Mouse (Mus musculus) spleen, adult 12 weeks (tissue): ENCODE results near the gene Snrpd2.
"Not testable (repeated sequence)": the region's sequence is repeated elsewhere in the genome, so short reads cannot be mapped to it uniquely, and the experiment has no call there.

Experiments
- DNase-seq: peaks from one replicate; pipeline ENCODE4 v3.0.0; 2022; ENCODE audit warnings: low spot score

The Snrpd2 gene

DNA sequence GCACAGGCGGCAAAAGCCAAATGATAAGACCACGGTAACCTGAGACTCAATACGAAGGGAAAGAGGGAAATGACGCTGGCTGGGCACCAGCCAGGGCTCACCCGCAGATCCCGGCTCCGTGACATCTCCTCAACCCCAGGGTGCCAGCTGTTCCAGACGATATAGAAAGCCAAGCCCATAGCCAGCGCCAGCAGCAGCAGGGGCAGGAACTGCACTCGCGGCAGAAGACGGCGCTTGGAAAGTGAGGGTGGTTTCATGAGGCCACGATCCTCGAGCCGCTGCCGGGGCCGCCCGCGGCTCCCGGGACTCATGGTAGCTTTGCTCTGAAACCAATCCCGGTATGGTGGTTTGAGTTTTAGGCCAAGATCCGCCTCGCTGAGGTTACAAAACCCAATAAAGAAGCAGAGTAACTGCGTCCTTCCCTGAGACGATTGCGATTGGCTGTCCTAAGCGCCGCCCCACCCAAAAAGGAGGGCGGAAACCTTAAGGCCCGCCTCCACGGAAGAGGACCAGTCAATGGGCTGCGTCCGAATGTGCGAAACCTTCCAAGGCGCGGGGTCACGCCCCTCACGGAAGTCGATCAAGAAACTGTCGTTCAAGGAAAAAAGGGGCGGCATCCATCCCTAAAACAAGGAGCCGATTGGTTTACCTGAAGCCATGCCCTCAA lies 514 bp upstream of the Snrpd2 start, which contains the start of gene Qpctl:
TSS of gene Qpctl (minus strand) at position 417 of the 667 bp plus-strand sequence.
- DNase-seq = peak; percentile 97

DNA sequence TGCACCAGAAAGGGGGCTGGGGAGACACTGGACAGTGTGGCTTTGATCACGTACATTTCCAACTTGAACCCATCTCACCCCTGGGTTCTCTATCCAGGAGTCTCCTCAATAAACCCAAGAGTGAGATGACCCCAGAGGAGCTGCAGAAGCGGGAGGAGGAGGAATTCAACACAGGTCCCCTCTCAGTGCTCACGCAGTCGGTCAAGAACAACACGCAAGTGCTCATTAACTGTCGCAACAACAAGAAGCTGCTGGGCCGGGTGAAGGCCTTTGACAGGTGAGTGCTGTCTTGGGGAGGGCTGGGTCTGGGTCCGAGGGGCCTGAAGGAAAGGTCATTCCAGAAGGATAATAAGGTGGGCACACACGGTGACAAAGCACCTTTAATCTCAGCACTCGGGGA lies 1.6 kb downstream of the Snrpd2 start:
- DNase-seq = not testable (repeated sequence)

DNA sequence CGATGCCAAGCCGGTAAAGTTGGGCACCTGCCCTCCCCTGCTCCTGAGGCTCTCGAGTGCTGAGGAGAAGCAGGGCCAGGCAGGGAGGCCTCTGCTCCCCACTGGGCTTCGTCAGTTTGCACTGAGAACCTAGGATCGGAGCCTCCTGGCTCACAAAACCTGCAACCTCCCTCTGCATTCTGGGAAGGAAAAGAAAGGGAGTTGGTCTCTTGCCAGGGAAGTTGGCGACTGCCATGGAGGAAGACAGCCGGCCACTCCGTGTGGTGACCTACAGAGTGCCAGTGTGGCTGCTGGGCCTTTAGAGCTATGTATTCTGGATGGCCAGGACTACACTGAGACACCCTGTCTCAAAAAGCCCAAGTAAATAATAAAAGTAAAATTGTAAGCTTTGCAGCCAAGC lies 5.3 kb downstream of the Snrpd2 start:
- no peak for DNase-seq

DNA sequence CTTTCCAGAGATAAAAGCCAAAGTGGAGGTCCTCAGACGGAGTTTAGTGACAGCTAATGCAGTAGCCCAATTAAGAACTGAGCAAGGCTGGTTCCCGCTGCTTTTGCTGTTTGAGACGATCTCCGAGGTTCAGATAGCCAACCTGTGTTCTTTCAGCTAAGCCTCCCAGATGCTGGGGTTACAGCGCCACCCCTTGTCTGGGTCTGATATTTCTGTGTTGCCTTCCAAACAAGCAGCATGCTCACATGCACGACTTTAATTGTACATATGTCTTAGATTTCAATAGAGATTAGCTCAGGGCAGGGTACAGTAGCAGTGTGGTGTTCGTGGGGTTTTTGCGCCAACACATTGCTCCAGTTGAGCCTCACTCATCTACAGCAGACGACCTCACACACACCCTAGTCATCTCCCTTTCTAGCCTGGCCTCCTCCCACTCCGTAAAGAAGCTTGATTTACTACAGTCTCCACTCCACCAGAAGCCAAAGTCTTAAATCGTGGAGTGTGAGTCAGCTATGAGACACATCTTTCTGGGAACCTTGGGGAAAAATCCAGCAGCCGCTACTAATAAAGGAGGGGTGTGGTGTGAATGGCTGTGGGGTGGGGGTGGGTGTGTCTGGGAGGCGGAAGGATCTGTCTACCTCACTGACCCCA lies 6.4 kb downstream of the Snrpd2 start:
- no peak for DNase-seq

DNA sequence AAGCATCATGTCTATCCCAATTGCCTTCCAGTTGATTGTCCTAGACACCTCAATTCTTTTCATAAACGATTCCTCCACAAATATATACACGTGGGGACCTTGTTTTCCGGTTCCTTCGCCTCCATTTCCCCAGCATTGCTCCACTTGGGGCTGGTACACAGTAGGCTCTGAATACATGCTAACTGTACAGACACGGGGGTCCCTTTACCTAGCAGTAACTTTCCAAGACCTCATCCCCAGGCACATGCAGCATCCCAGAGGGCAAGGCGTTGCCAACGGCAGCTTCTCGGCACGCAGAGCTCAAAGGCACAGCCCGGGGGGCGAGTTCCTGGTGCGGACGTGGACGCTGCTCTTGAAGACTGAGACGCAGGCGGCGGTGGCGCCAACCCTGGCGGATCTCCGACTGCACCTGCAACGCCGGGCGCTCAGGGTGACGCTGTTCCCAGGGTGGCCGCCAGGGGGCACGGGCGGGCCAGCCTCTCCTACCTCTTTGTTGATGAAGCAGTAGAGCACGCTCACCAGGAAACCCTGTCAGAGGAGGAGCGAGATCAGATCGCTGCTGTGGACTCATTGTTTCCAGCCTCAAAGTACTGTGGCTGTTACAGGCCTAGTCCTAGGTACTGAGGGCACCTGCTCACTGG lies 7.8 kb downstream of the Snrpd2 start:
- peak; percentile 80 for DNase-seq

DNA sequence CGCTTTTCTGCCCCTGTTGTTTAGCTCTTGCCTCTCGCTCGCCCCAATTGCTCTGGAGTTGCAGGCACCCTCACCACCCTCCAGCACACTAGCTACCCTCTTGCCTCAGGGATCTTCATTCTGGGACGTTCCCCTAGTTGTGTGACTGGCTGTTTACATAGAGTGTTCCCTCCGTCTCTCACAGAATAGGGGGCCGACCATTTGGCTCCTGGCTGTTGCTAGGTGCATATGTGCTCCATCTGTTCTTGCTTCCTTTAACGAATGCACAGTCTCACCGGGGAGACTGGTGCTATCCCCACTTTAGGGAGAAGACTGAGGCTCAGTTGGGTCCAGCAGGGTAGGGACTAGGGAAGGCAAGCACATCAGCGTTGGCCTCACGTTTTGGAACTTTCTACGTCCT lies 9.1 kb downstream of the Snrpd2 start:
- DNase-seq = no peak

DNA sequence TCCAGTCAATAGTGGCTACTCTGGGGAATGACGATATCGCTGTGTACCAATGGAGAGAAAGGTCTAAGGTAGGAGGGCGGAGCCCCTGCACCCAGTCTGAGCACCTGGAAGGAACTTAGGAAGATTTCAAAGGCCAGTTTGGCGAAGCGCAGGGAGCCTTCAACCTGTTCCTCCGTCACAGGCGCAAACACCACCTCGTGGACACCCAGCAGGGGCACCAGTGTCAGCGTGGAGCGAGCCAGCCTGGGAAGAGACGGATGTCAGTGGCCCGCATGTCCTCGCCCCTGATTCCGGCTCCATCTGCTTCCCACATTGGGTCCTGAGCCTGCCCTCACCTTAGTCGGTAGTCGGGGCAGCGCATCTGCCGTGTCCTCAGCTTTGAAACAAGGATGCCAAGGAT lies 9.9 kb downstream of the Snrpd2 start:
- no peak for DNase-seq

DNA sequence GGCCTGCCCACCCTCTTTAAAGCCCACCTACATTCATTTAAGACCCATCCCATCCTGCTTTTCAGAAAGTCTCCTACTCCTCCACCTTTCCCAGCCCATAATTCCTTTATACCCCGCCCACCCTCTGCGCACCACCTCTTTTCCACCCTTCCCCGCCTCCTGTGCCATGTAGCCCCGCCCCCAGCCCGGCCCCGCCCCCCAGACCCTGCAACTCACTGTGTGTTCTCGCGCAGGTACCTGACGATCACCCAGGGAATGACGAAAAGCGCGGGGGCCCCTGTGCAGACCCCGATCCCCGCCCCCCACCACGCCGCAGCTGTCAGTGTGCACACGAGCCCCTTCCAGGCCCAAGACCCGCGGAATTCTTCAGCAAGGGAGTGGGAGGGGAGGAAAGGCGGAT lies 10.6 kb downstream of the Snrpd2 start:
- DNase-seq = no peak

DNA sequence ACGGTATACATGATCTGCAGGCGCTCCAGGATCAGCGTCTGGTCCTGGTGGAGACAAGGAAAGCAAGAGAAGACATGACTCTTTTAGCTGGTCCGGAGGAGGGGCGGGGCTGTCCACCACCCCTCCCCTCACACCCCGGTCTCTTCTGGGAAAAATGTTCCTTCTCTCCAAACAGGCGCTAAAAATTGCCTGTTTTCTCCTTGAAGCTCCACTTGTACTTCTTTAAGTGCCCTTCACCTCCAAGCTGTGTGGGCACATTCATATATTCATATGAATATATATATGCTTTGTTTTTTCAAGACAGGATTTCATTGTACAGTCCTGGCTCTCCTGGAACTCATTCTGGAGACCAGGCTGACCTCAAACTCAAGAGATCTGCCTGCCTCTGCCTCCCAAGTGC lies 13.4 kb downstream of the Snrpd2 start:
- no peak for DNase-seq

DNA sequence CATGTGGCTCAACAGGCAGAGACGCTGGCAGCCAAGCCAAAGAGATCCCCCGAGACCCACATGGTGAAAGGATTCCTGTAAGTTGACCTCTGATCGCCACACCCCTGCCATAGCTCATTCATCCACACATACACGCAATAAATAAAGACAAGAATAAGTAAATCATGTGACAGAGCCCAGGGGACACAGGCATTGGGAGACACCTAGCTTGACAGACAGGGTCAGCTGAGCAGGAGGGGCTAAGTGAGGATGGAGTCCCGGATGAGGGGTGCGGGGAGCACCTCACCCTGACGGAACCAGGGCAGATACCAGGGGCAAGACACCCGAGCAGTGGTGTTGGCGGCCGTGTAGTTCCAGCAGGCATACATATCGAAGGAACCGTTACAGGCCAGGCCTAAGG lies 14.2 kb downstream of the Snrpd2 start:
- no peak for DNase-seq

DNA sequence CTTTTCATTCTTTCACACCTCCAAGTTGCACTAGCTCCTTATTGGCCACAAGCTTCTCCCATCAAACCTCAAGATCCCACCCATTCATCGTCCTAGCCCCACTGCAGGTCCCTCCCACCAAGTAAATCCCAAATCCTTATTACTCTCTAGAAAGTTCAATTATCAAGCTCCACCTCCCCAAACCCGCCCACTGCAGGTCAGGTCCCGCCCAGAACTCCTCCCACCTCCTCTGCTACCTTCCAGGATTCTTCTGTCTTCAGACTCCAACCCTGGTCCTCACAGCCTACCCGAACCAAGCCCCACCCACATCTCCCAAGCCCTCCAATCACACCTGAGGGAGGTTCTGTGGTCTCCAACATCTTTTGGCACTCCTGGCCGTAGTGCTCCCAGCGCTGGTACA lies 14.7 kb downstream of the Snrpd2 start:
- DNase-seq = no peak

DNA sequence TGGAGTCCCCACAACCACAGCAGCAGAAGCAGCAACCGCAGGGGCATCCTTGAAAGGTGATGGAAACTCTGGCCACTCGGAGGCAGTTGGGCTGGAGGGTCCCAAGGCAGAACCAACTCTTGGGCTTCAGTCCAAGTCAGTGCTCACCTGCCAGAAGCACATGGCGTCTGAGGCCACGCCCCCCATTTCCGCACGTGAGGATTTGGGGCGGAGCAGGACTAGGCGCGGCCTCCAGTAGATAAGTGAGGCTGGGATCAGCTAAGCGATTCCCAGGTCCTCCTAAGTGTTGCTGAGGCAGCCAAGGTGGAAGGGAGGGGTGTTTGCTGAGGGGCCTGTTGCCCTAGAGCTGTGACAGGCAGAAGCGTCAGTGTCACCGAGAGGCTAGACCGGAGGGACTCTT lies 15.5 kb downstream of the Snrpd2 start:
- no peak for DNase-seq

DNA sequence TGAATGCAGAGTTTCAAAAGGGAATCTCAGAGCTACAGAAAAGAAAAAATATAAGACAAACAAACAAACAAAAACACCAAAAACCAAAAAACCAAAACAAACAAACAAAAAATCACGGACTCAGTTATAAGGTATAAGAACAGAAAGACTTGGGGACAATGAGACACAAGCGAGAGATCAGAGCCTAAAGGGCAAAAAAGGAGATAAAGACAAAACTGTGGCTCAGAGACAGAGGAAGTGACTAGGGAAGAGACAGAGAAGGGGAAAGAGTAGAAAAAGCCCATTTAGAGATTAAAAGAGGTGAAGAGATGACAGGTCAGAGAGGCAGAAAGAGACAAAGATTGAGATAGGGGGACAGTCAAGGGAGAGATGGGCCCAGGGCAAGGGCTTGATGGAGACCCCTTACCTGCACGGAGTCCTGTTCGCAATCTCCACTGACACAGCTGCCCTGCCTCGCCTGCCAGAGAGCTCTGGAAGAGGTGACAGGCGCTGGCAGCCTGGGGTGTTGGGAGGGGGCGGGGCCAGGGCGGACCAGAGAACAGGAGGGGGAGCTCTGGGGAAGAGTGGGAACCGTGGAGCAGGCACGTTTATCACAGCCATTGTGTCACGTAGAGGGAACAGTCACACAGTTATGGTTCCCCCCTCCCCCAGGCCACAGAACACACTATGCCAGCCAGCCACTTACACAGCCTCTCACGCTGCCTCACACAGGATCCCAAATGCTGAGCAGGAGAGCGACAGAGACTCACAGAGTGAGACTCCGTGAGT lies 16.3 kb downstream of the Snrpd2 start, which contains the start of gene Gipr:
TSS of gene Gipr (minus strand) at position 472 of the 768 bp plus-strand sequence.
- DNase-seq = no peak

DNA sequence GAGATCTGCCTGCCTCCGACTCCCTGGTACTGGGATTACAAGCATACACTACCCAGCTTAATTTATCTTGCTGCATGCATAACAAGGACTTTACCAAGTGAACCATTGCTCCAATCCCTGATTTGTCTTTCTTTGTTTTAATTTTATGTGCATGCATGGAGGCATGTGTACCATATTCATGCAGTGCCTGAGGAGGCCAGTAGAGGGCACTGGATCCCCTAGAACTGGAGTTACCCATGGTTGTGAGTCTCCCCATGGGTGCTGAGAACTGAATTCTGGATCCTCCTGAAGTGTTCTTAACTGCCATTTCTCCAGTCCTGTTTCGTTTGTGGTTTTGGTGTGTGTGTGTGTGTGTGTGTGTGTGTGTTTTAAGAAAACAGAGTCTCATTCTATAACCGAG lies 17.5 kb downstream of the Snrpd2 start:
- no peak for DNase-seq

DNA sequence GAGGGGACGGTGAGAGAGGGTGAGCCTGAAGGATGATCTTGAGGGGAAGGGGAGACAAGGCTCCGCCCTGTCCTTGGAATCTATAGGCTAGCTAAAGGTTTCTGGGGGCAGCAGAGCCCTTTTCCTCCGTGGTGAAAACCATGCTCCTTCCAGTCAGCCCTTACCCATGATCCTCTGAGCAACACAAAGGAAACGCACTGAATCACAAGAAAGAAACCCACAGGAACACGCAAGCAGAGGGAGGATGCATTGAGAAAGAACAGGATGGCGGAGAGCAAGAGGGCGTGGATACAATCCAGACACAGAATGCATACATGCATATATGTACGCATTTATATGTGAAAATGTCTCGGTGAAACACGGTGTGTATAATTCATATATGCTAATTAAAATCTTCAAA lies 20.0 kb downstream of the Snrpd2 start:
- DNase-seq = no peak

DNA sequence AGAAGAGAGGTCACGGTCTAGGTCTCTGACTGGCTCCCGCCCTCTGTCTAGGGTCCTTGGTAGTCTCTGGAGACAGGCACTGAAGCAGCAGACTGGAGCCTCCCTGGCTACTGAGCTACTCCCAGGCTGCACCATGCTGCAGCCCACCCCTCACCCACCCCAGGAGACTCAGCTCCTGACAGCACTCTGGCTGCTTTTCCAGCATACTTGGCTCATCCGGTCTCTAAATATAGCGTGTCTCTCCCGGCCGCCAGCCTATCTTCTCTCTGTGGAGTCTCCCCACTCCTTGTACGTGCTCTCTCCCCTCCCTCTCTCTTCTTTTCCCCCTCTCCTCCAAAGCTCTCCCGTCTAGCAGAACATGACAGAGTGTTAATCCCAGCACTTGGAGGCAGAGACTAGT lies 20.6 kb downstream of the Snrpd2 start:
- no peak for DNase-seq

DNA sequence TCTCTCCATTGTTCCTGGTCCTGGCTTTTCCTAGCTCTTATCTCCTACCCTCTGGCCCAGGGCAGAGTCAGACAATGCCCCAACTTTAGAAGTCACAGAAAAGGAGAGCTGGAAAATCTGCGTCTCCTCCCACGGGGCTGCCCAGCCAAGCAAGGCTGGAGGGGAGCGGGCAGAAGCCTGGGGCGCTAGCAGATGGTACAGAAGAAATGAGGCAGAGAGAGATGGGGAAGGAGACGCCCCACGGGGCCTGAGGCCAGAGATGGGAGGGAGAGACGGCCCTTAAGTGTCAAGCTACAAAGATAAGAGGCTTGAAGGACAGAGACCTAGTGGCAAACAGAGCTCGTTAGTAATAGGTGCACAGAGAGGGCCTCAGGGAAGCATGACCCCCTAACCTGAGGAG lies 22.3 kb downstream of the Snrpd2 start:
- DNase-seq = no peak

DNA sequence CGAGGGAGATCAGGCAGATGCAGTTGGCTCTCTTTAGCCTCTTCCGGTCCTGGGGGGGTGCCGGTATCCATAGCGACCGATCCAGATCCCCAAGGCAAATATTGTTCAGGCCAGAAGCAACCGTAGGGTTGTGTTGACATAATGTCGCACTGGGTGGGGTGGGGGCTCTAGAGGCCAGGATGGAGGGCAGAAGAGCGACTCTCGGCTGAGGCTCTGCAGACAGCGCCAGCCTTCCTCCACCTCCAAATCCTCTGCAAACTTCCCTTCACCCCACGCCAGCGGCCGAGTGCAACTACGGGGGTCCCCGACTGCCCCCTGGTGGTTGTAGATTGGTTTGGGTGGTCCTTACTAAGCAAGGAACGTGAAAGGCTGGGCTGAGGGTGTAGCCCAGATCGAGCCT lies 23.4 kb downstream of the Snrpd2 start:
- no peak for DNase-seq

DNA sequence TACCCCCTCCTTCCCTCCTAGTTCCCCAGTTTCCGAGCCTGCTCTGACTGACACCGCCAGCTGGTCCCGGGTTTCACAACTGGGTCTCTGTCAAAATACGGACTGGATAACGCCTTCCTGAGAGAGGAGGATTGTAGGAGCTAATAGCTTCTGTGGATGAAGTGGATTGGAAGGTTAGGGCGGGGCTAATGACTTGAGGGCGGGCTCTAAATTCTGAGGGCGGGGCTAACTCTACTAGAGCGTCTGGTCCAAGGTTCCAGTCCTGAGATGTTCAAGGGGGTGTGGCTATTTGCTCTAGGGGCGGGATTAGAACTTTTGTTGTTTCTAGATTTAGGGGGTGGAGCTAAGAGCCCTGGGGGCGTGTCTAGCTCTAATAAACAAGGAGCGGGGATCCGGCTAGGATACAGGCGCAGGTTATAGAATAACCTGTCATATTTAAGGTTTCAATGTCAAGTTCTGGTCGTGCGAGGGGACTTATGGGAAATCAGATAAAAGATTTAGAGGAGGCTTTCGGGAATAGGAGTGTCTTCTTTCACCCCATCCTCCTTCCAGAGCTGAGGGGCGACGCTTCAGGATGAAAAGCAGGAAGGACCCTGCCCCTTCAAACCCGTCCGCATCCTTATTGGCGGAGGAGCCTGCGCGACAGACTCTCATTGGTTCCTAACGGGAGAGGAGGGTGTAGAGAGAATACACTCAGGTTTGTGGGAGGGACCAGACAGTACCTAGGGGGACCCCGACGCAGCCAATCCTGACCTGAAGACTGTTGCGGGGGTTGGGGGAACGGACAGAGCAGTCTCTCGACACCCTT lies 26.4 kb downstream of the Snrpd2 start, which contains the start of gene Eml2:
TSS of gene Eml2 (plus strand) at position 714 of the 808 bp plus-strand sequence.
- no peak for DNase-seq

DNA sequence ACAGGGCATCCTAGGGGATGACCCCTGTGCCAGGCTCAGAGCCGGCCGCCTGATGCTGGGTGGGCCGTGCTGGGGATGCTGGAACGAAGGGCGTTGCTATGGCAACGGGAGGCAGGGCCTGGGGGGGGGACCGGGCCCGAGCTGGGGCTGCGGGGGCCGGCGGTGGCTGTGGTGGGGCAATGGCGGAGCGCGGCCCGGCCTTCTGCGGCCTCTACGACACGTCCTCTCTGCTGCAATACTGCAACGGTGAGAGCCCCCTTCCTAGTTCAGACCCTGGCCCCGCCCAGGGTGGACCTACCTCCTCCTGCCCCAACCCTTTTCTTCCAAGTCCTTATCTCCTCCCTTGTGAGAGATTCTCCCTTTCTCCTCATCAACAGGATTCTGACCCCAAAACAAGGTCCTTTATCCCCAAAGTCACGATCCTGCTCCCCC lies 27.0 kb downstream of the Snrpd2 start:
- DNase-seq = no peak

DNA sequence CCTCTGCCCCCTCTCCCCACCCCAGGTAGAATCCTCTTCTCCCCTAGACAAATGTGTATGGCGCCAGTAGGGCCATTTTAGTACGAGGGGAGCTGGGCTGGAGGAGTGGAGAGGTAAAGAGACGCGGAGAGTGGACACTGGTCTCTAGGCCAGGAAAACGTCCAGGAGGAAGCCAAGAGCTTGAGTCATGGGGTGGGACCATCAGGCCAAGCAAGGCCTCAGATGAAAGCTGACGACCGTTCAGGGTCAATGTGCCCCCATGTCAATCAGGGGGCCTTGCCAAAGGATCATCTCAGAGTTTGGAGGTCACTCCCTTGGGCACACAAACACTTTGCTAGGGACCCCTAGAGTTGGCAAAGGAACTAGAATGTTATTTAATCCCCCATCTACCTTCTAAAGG lies 27.7 kb downstream of the Snrpd2 start:
- DNase-seq = no peak

DNA sequence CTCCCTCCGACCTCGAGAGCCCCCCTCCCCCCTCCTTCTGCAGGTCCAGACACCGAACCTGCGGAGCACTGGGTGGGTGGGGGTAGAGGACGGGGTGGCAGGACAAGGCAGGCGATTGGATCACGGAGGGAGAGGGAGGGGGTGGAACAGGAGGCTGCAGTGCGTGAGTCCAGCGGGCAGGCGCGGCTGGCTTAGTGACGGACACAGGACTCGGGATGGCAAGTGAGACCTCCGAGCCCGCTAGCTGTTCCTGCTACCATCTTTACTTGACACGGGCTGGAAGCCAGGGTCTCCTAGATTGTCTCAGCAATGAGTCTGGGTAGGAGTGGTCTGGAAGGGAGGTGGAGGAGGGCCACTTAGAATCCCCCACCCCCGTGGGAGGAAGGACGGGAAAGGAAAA lies 28.5 kb downstream of the Snrpd2 start:
- no peak for DNase-seq
